Mouse (Mus musculus) MEL (cell line): ENCODE data around the gene Rsbn1l. TPM values are rescaled to one million over a fixed set of nuclear protein-coding genes. Genes with fewer than 3 reads are reported as not detected.

Experiments used
- DNase-seq: peaks from one replicate; pipeline ENCODE4 v3.0.0; 2011; ENCODE audit warnings: low read depth, low spot score
- H3K27ac ChIP-seq: 2 replicates; pipeline ENCODE4 v1.5.1; 2012; ENCODE audit warnings: low read depth, mild to moderate bottlenecking, control low read depth, low read length, moderate library complexity; ENCODE audit not compliant: control insufficient read depth
- H3K27me3 ChIP-seq, 2 experiments: fragments of 150-350 bp in 1 of 2; sonication (generic) in 1 of 2; 2 replicates each; pipeline ENCODE4 v1.6.1; 2012; ENCODE audit warnings: low read length in 2 of 2, mild to moderate bottlenecking in 2 of 2, improper control_type of control experiment in 1 of 2, moderate library complexity in 1 of 2; ENCODE audit not compliant: insufficient read depth in 2 of 2, control insufficient read depth in 1 of 2
- H3K36me3 ChIP-seq, 2 experiments: 2 replicates each; pipeline ENCODE4 v1.6.1; 2012 to 2014; ENCODE audit warnings: low read length in 2 of 2, improper control_type of control experiment in 1 of 2, inconsistent platforms in 1 of 2, mild to moderate bottlenecking in 1 of 2; ENCODE audit not compliant: insufficient read depth in 2 of 2, control insufficient read depth in 1 of 2
- H3K4me1 ChIP-seq, 2 experiments: fragments of 150-350 bp in 1 of 2; sonication (generic) in 1 of 2; 2 replicates each; pipeline ENCODE4 v1.6.1; 2012; ENCODE audit warnings: low read length in 2 of 2, improper control_type of control experiment in 1 of 2, mild to moderate bottlenecking in 1 of 2; ENCODE audit not compliant: insufficient read depth in 2 of 2, control insufficient read depth in 1 of 2
- H3K4me3 ChIP-seq, 2 experiments: fragments of 150-350 bp in 1 of 2; sonication (generic) in 1 of 2; 2 replicates each; pipeline ENCODE4 v1.5.1; 2012; ENCODE audit warnings: low read depth in 2 of 2, low read length in 2 of 2, mild to moderate bottlenecking in 2 of 2, moderate library complexity in 2 of 2, control low read depth in 1 of 2, improper control_type of control experiment in 1 of 2; ENCODE audit not compliant: control insufficient read depth in 1 of 2, insufficient read depth in 1 of 2
- H3K79me2 ChIP-seq: 2 replicates; pipeline ENCODE4 v1.6.1; 2012; ENCODE audit warnings: mild to moderate bottlenecking, low read length, moderate library complexity; ENCODE audit not compliant: control insufficient read depth, poor library complexity, insufficient read depth
- H3K9ac ChIP-seq: 2 replicates; pipeline ENCODE4 v1.6.1; 2012; ENCODE audit warnings: low read depth, mild to moderate bottlenecking, control low read depth, low read length, moderate library complexity; ENCODE audit not compliant: control insufficient read depth, poor library complexity, severe bottlenecking
- H3K9me3 ChIP-seq: fragments of 150-350 bp; sonication (generic); replicated peaks from 2 replicates; pipeline ENCODE4 v1.6.1; 2012; ENCODE audit warnings: mild to moderate bottlenecking, low read length, improper control_type of control experiment, moderate library complexity; ENCODE audit not compliant: insufficient read depth
- CHD1 ChIP-seq: IDR thresholded peaks from 2 replicates; pipeline ENCODE4 v1.6.1; 2012; ENCODE audit warnings: low read depth, mild to moderate bottlenecking, inconsistent platforms, low read length, improper control_type of control experiment
- CTCF ChIP-seq, 3 experiments: IDR thresholded peaks in 2 of 3; conservative IDR thresholded peaks in 1 of 3; 2 replicates each; pipeline ENCODE4 v1.5.1; 2011 to 2012; ENCODE audit warnings: low read length in 3 of 3, low read depth in 2 of 3, mild to moderate bottlenecking in 2 of 3, improper control_type of control experiment in 1 of 3, inconsistent platforms in 1 of 3, mixed read lengths in 1 of 3, moderate library complexity in 1 of 3; ENCODE audit not compliant: control insufficient read depth in 1 of 3, insufficient read depth in 1 of 3, poor library complexity in 1 of 3, severe bottlenecking in 1 of 3
- E2F4 ChIP-seq: IDR thresholded peaks from 2 replicates; pipeline ENCODE4 v1.6.1; 2011; ENCODE audit warnings: low read depth, low read length, improper control_type of control experiment, borderline replicate concordance
- ELF1 ChIP-seq: IDR thresholded peaks from 2 replicates; pipeline ENCODE4 v1.6.1; 2014; ENCODE audit warnings: low read depth, mild to moderate bottlenecking, inconsistent platforms, low read length, improper control_type of control experiment, moderate library complexity
- EP300 ChIP-seq, 2 experiments: IDR thresholded peaks; 2 replicates each; pipeline ENCODE4 v1.6.1; 2011; ENCODE audit warnings: improper control_type of control experiment in 2 of 2, low read length in 2 of 2, low read depth in 1 of 2, mild to moderate bottlenecking in 1 of 2
- ETS1 ChIP-seq: IDR thresholded peaks from 2 replicates; pipeline ENCODE4 v1.6.1; 2012; ENCODE audit warnings: low read depth, mild to moderate bottlenecking, inconsistent platforms, low read length, improper control_type of control experiment, moderate library complexity
- GABPA ChIP-seq: IDR thresholded peaks from 2 replicates; pipeline ENCODE4 v1.6.1; 2012; ENCODE audit warnings: low read depth, mild to moderate bottlenecking, inconsistent platforms, low read length, improper control_type of control experiment, moderate library complexity
- GATA1 ChIP-seq: IDR thresholded peaks from 2 replicates; pipeline ENCODE4 v1.6.1; 2011; ENCODE audit warnings: low read depth, low read length, improper control_type of control experiment
- HCFC1 ChIP-seq: IDR thresholded peaks from 2 replicates; pipeline ENCODE4 v1.6.1; 2012; ENCODE audit warnings: low read depth, mild to moderate bottlenecking, inconsistent platforms, low read length, improper control_type of control experiment, moderate library complexity
- JUND ChIP-seq: IDR thresholded peaks from 2 replicates; pipeline ENCODE4 v1.6.1; 2011; ENCODE audit warnings: low read depth, mild to moderate bottlenecking, improper control_type of control experiment, low read length
- KAT2A ChIP-seq: conservative IDR thresholded peaks from 2 replicates; pipeline ENCODE4 v1.6.1; 2012; ENCODE audit warnings: low read depth, low read length, improper control_type of control experiment, inconsistent platforms
- MAFK ChIP-seq: IDR thresholded peaks from 2 replicates; pipeline ENCODE4 v1.6.1; 2011; ENCODE audit warnings: low read depth, mild to moderate bottlenecking, low read length, improper control_type of control experiment, borderline replicate concordance
- MAX ChIP-seq: IDR thresholded peaks from 2 replicates; pipeline ENCODE4 v1.6.1; 2011; ENCODE audit warnings: low read length, improper control_type of control experiment
- MAZ ChIP-seq: IDR thresholded peaks from 2 replicates; pipeline ENCODE4 v1.6.1; 2012; ENCODE audit warnings: low read depth, mild to moderate bottlenecking, inconsistent platforms, low read length, improper control_type of control experiment
- MEF2A ChIP-seq: IDR thresholded peaks from 2 replicates; pipeline ENCODE4 v1.6.1; 2014; ENCODE audit warnings: low read depth, mild to moderate bottlenecking, inconsistent platforms, low read length, improper control_type of control experiment; ENCODE audit not compliant: poor library complexity, insufficient replicate concordance, severe bottlenecking; ENCODE audit errors: extremely low read depth
- MYB ChIP-seq: IDR thresholded peaks from 2 replicates; pipeline ENCODE4 v1.6.1; 2011; ENCODE audit warnings: mild to moderate bottlenecking, low read depth, low read length, improper control_type of control experiment
- NELFE ChIP-seq: IDR thresholded peaks from 2 replicates; pipeline ENCODE4 v1.6.1; 2011; ENCODE audit warnings: low read depth, low read length, improper control_type of control experiment
- POLR2A ChIP-seq, 2 experiments: IDR thresholded peaks; 2 replicates each; pipeline ENCODE4 v1.6.1; 2011 to 2012; ENCODE audit warnings: low read length in 2 of 2, mild to moderate bottlenecking in 2 of 2, control low read depth in 1 of 2, improper control_type of control experiment in 1 of 2, low read depth in 1 of 2, moderate library complexity in 1 of 2; ENCODE audit not compliant: control insufficient read depth in 1 of 2, insufficient read depth in 1 of 2, poor library complexity in 1 of 2
- POLR2AphosphoS2 ChIP-seq: IDR thresholded peaks from 2 replicates; pipeline ENCODE4 v1.6.1; 2011; ENCODE audit warnings: low read length, improper control_type of control experiment
- POLR2AphosphoS5 ChIP-seq: IDR thresholded peaks from 2 replicates; pipeline ENCODE4 v1.6.1; 2012; ENCODE audit warnings: low read depth, borderline replicate concordance, mild to moderate bottlenecking, inconsistent platforms, low read length, moderate library complexity, mixed read lengths
- RAD21 ChIP-seq: IDR thresholded peaks from 2 replicates; pipeline ENCODE4 v1.6.1; 2011; ENCODE audit warnings: mild to moderate bottlenecking, low read depth, low read length, improper control_type of control experiment
- RCOR1 ChIP-seq: IDR thresholded peaks from 2 replicates; pipeline ENCODE4 v1.6.1; 2012; ENCODE audit warnings: low read depth, mild to moderate bottlenecking, inconsistent platforms, low read length, improper control_type of control experiment
- SMC3 ChIP-seq: IDR thresholded peaks from 2 replicates; pipeline ENCODE4 v1.6.1; 2011; ENCODE audit warnings: low read depth, low read length, improper control_type of control experiment
- UBTF ChIP-seq: IDR thresholded peaks from 2 replicates; pipeline ENCODE4 v1.6.1; 2012; ENCODE audit warnings: low read depth, mild to moderate bottlenecking, inconsistent platforms, low read length, improper control_type of control experiment, moderate library complexity, borderline replicate concordance; ENCODE audit not compliant: insufficient read depth
- USF2 ChIP-seq, 2 experiments: IDR thresholded peaks; 2 replicates each; pipeline ENCODE4 v1.6.1; 2011 to 2012; ENCODE audit warnings: improper control_type of control experiment in 2 of 2, low read length in 2 of 2, borderline replicate concordance in 1 of 2, inconsistent platforms in 1 of 2, low read depth in 1 of 2, mild to moderate bottlenecking in 1 of 2; ENCODE audit not compliant: insufficient read depth in 1 of 2
- ZKSCAN1 ChIP-seq: IDR thresholded peaks from 2 replicates; pipeline ENCODE4 v1.6.1; 2012; ENCODE audit warnings: low read depth, mild to moderate bottlenecking, inconsistent platforms, low read length, improper control_type of control experiment, moderate library complexity
- ZMIZ1 ChIP-seq: IDR thresholded peaks from 2 replicates; pipeline ENCODE4 v1.6.1; 2012; ENCODE audit warnings: low read depth, mild to moderate bottlenecking, inconsistent platforms, low read length, improper control_type of control experiment, moderate library complexity
- ZNF384 ChIP-seq: IDR thresholded peaks from 2 replicates; pipeline ENCODE4 v1.6.1; 2012; ENCODE audit warnings: low read depth, mild to moderate bottlenecking, inconsistent platforms, low read length, improper control_type of control experiment
- polyA plus RNA-seq, 2 experiments: library from polyadenylated mRNA; stranded (reverse) in 1 of 2; unstranded in 1 of 2; fragments of >175 nt in 1 of 2; fragments of >200 nt in 1 of 2; gene quantifications; 2 replicates each; pipeline versions ENCODE4 v1.2.1 to v1.2.4; 2012; ENCODE audit warnings: low replicate concordance in 2 of 2, low read depth in 1 of 2; ENCODE audit not compliant: insufficient read length in 2 of 2, insufficient read depth in 1 of 2, missing spikeins in 1 of 2
- total RNA-seq: library from RNA; depleted of rRNA; stranded (reverse); fragments of 300-350 nt; gene quantifications from 2 replicates; pipeline ENCODE4 v1.2.3, GENCODE M21; 2012; rRNA removed

Rsbn1l gene
- 5.0 and 5.7 TPM in 2 replicates for total RNA-seq
- 10 to 100 TPM; 17.4 to 78.2 TPM for polyA plus RNA-seq

GRCm38 (mm10) chr5:20956298-20956697 is at the start of gene Rsbn1l:
TSS of gene Rsbn1l (minus strand) at chr5:20956398.
- Histone ChIP-seq H3K36me3 (peaks cover 0 to 19% of the 10 kb centered on the region in 2 experiments; a peak in 2 of 4 replicates), H3K4me3 (peak within 1 kb of the TSS; percentile 28 to 55), H3K9me3 (no peaks in the 10 kb centered on the region), H3K27ac (peak within 1 kb of the TSS; percentile 85), H3K9ac (peak within 1 kb of the TSS; percentile 65), H3K79me2 (peaks cover 21% of the 10 kb centered on the region), H3K4me1 (peaks cover 10 to 16% of the 10 kb centered on the region in 2 experiments), H3K27me3 (no peaks in the 10 kb centered on the region)
- DNase-seq = no peak
- TF ChIP-seq RCOR1 = no peak
- no peak for TF ChIP-seq ZNF384
- TF ChIP-seq ZKSCAN1 = no peak
- no peak for TF ChIP-seq KAT2A
- no peak for TF ChIP-seq RAD21
- no peak for TF ChIP-seq MAZ
- TF ChIP-seq MAX = no peak
- no peak for TF ChIP-seq ELF1
- TF ChIP-seq MEF2A = no peak
- no peak for TF ChIP-seq JUND
- no peak for TF ChIP-seq POLR2A (IDR thresholded peaks at IDR 0.05; ENCODE audit: control insufficient read depth in 1 of 2, insufficient read depth in 1 of 2, low read depth in 1 of 2, low read length in 2 of 2, poor library complexity in 1 of 2)
- no peak for TF ChIP-seq MAFK

DNA sequence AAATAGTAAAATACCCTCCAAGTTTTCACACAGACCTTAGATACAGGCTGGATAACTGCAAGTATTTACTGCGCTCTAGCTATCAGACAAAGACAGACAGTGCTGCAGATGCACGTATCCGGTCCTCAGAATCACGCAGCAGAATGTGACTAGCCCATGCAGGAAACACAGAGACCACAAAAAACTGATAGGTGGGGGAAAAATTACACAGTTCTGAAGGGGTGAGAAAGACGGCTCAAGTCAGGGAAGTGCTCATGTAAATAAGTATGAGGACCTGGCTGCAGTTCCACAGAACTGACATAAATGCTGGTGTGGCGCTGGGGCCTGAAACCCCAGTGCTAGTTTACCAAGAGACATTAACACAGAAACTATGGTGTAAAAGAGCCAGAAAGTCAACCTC is 46.5 kb upstream of the Rsbn1l start:
- H3K4me3 ChIP-seq = peak overlapping the region; percentile 13 to 22; a peak in 3 of 4 replicates
- H3K36me3 ChIP-seq = peaks cover 31 to 47% of the 10 kb centered on the region in 2 experiments
- H3K4me1 ChIP-seq = peaks cover 9 to 23% of the 10 kb centered on the region in 2 experiments
- no peaks in the 10 kb centered on the region; the same call in 1 of the 2 replicates for H3K79me2 ChIP-seq
- no peaks in the 10 kb centered on the region for H3K27me3 ChIP-seq
- H3K27ac ChIP-seq = peak overlapping the region; percentile 96
- H3K9me3 ChIP-seq = no peaks in the 10 kb centered on the region
- H3K9ac ChIP-seq = peak overlapping the region; percentile 55
- DNase-seq = peak; percentile 99
- peak; percentile 79 for TF ChIP-seq ELF1
- peak; percentile 99 for TF ChIP-seq EP300 (IDR thresholded peaks at IDR 0.05; ENCODE audit: low read depth in 1 of 2, low read length in 2 of 2)
- peak; percentile 86; the same call in 1 of the 2 replicates for TF ChIP-seq JUND
- TF ChIP-seq UBTF = no peak
- TF ChIP-seq POLR2A (IDR thresholded peaks at IDR 0.05; ENCODE audit: control insufficient read depth in 1 of 2, insufficient read depth in 1 of 2, low read depth in 1 of 2, low read length in 2 of 2, poor library complexity in 1 of 2) = peak in 1 of 2 experiments; percentile 45; a peak in 1 of 4 replicates
- peak; percentile 43; the same call in 1 of the 2 replicates for TF ChIP-seq ZMIZ1
- TF ChIP-seq CTCF (IDR thresholded peaks at IDR 0.05 in 2 of 3, conservative IDR thresholded peaks at IDR 0.05 in 1 of 3; ENCODE audit: control insufficient read depth in 1 of 3, insufficient read depth in 1 of 3, low read depth in 2 of 3, low read length in 3 of 3, poor library complexity in 1 of 3, severe bottlenecking in 1 of 3) = peak; percentile 41 to 71 (median 44)
- TF ChIP-seq RAD21 = peak; percentile 45
- TF ChIP-seq MAX = no peak; the same call in 1 of the 2 replicates
- peak; percentile 40; the same call in 1 of the 2 replicates for TF ChIP-seq SMC3
- TF ChIP-seq GABPA = no peak
- TF ChIP-seq ZNF384 = peak; percentile 41; the same call in 1 of the 2 replicates
- TF ChIP-seq USF2 (IDR thresholded peaks at IDR 0.05; ENCODE audit: borderline replicate concordance in 1 of 2, insufficient read depth in 1 of 2, low read depth in 1 of 2, low read length in 2 of 2) = no peak
- peak; percentile 98 for TF ChIP-seq ETS1
- TF ChIP-seq MYB = peak; percentile 68; the same call in 1 of the 2 replicates
- TF ChIP-seq NELFE = no peak
- peak; percentile 79; the same call in 1 of the 2 replicates for TF ChIP-seq CHD1
- TF ChIP-seq E2F4 = no peak
- peak; percentile 97 for TF ChIP-seq RCOR1
- no peak; the same call in 1 of the 2 replicates for TF ChIP-seq POLR2AphosphoS2
- peak; percentile 57 for TF ChIP-seq HCFC1
- TF ChIP-seq POLR2AphosphoS5 = no peak
- no peak for TF ChIP-seq ZKSCAN1
- TF ChIP-seq GATA1 = peak; percentile 99
